Mouse (Mus musculus) neutrophil, adult 83 days (primary cell): Measurements from ENCODE around the gene Serpinb6e. TPM values are rescaled to one million over a fixed set of nuclear protein-coding genes. Genes with fewer than 3 reads are reported as not detected.

Source experiments
- total RNA-seq, 2 experiments: library from RNA; stranded (reverse); gene quantifications; one replicate each; pipeline ENCODE4 v1.2.4; 2023

Serpinb6e gene
- not detected for total RNA-seq

DNA sequence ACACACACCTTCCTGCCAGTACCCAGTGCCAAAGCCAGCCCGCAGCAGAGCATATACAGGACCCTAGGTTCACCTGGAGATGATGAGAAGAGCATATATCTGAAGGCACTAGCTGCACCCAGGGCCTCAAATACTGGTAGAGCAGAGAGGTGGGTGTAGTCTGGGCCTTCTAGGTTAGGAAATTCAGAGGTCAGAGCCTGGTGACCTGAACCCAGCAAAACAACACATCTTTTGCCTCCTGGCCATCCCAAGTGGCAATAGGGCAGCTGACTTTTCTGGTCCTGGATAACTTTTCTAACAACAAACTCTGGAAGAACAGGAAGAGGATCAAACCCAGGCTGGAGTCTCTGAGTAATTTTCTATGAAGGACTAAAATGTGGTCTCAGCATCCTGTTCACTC lies at the start of gene Serpinb6e:
Gene Serpinb6e, minus strand, starts transcription at position 101 of the 400 bp plus-strand sequence.

Other genes with a start within 250 kb of the Serpinb6e start
- gene Serpinb6d, start 182.0 kb downstream of the Serpinb6e start, total RNA-seq: not detected
- gene Serpinb6c, start 62.3 kb upstream of the Serpinb6e start, total RNA-seq: not detected
- gene Nqo2, start 121.3 kb upstream of the Serpinb6e start, total RNA-seq: 10 to 100 TPM; 26.4 to 27.0 TPM
- gene Ripk1, start 159.0 kb upstream of the Serpinb6e start, total RNA-seq: 10 to 100 TPM; 55.3 to 64.7 TPM
- gene Serpinb6a, start 159.4 kb upstream of the Serpinb6e start, total RNA-seq: 10 to 100 TPM; 15.8 to 19.9 TPM
- gene Bphl, start 194.2 kb upstream of the Serpinb6e start, total RNA-seq: 10 to 100 TPM; 17.7 to 18.1 TPM
- gene Tubb2a, start 234.6 kb upstream of the Serpinb6e start, total RNA-seq: 10 to 100 TPM; 16.2 to 17.5 TPM